Mouse (Mus musculus): Measurements from ENCODE around the gene Hilpda.

The Hilpda gene

GRCm38 (mm10) chr6:29241697-29242096 is 30.6 kb upstream of the Hilpda start:
- Histone ChIP-seq H3K4me1 (replicated peaks; ENCODE audit: low read depth, low read length) (peaks cover 45% of the 10 kb centered on the region), H3K4me3 (replicated peaks; ENCODE audit: low read length) (no peak overlapping the region), H3K36me3 (ENCODE audit: insufficient read depth, low read length) (no peaks in the 10 kb centered on the region), H3K27me3 (ENCODE audit: insufficient read depth, low read length) (no peaks in the 10 kb centered on the region), H3K9me3 (ENCODE audit: low read length) (peaks cover 6% of the 10 kb centered on the region; the same call in 1 of the 2 replicates)
- no peak for TF ChIP-seq NANOG (IDR thresholded peaks at IDR 0.05; ENCODE audit: borderline replicate concordance, low read length)
- TF ChIP-seq CTCF (conservative IDR thresholded peaks at IDR 0.05; ENCODE audit: low read length), result peak; percentile 69

GRCm38 (mm10) chr6:29242265-29242664 is 30.0 kb upstream of the Hilpda start:
- H3K27me3 ChIP-seq (ENCODE audit: insufficient read depth, low read length), result no peaks in the 10 kb centered on the region
- no peak overlapping the region for H3K4me3 ChIP-seq (replicated peaks; ENCODE audit: low read length)
- peaks cover 50% of the 10 kb centered on the region for H3K4me1 ChIP-seq (replicated peaks; ENCODE audit: low read depth, low read length)
- no peaks in the 10 kb centered on the region for H3K36me3 ChIP-seq (ENCODE audit: insufficient read depth, low read length)
- peaks cover 2% of the 10 kb centered on the region; the same call in 1 of the 2 replicates for H3K9me3 ChIP-seq (ENCODE audit: low read length)
- TF ChIP-seq POU5F1 (IDR thresholded peaks at IDR 0.05; ENCODE audit: borderline replicate concordance, low read length) (no peak), CTCF (conservative IDR thresholded peaks at IDR 0.05; ENCODE audit: low read length) (no peak; the same call in 1 of the 2 replicates), NANOG (IDR thresholded peaks at IDR 0.05; ENCODE audit: borderline replicate concordance, low read length) (no peak)

GRCm38 (mm10) chr6:29245272-29246120 is 26.8 kb upstream of the Hilpda start:
- TF ChIP-seq CTCF (conservative IDR thresholded peaks at IDR 0.05; ENCODE audit: low read length) (no peak), NANOG (IDR thresholded peaks at IDR 0.05; ENCODE audit: borderline replicate concordance, low read length) (no peak), POU5F1 (IDR thresholded peaks at IDR 0.05; ENCODE audit: borderline replicate concordance, low read length) (no peak)
- Histone ChIP-seq H3K4me3 (replicated peaks; ENCODE audit: low read length) (no peak overlapping the region), H3K4me1 (replicated peaks; ENCODE audit: low read depth, low read length) (peaks cover 52% of the 10 kb centered on the region), H3K36me3 (ENCODE audit: insufficient read depth, low read length) (no peaks in the 10 kb centered on the region), H3K9me3 (ENCODE audit: low read length) (no peaks in the 10 kb centered on the region), H3K27me3 (ENCODE audit: insufficient read depth, low read length) (no peaks in the 10 kb centered on the region)

GRCm38 (mm10) chr6:29246183-29246582 is 26.1 kb upstream of the Hilpda start:
- Histone ChIP-seq H3K4me1 (replicated peaks; ENCODE audit: low read depth, low read length) (peaks cover 52% of the 10 kb centered on the region), H3K27me3 (ENCODE audit: insufficient read depth, low read length) (no peaks in the 10 kb centered on the region)

GRCm38 (mm10) chr6:29246585-29246984 is 25.7 kb upstream of the Hilpda start:
- Histone ChIP-seq H3K27me3 (ENCODE audit: insufficient read depth, low read length) (no peaks in the 10 kb centered on the region), H3K4me1 (replicated peaks; ENCODE audit: low read depth, low read length) (peaks cover 50% of the 10 kb centered on the region), H3K36me3 (ENCODE audit: insufficient read depth, low read length) (no peaks in the 10 kb centered on the region), H3K9me3 (ENCODE audit: low read length) (no peaks in the 10 kb centered on the region), H3K4me3 (replicated peaks; ENCODE audit: low read length) (no peak overlapping the region)
- TF ChIP-seq CTCF (conservative IDR thresholded peaks at IDR 0.05; ENCODE audit: low read length), result no peak
- TF ChIP-seq NANOG (IDR thresholded peaks at IDR 0.05; ENCODE audit: borderline replicate concordance, low read length), result no peak
- TF ChIP-seq POU5F1 (IDR thresholded peaks at IDR 0.05; ENCODE audit: borderline replicate concordance, low read length), result no peak

More at GRCm38 (mm10) chr6:29246183-29246582, 26.1 kb upstream of the Hilpda start:
- no peaks in the 10 kb centered on the region for H3K9me3 ChIP-seq (ENCODE audit: low read length)
- no peak overlapping the region for H3K4me3 ChIP-seq (replicated peaks; ENCODE audit: low read length)
- no peak for TF ChIP-seq POU5F1 (IDR thresholded peaks at IDR 0.05; ENCODE audit: borderline replicate concordance, low read length)
- no peak for TF ChIP-seq NANOG (IDR thresholded peaks at IDR 0.05; ENCODE audit: borderline replicate concordance, low read length)
- TF ChIP-seq CTCF (conservative IDR thresholded peaks at IDR 0.05; ENCODE audit: low read length), result no peak
- no peaks in the 10 kb centered on the region for H3K36me3 ChIP-seq (ENCODE audit: insufficient read depth, low read length)

- H3K4me3 ChIP-seq (replicated peaks; ENCODE audit: low read length), result no peak overlapping the region
- H3K9me3 ChIP-seq (ENCODE audit: low read length), result no peaks in the 10 kb centered on the region
- H3K36me3 ChIP-seq (ENCODE audit: insufficient read depth, low read length), result no peaks in the 10 kb centered on the region
- peaks cover 46% of the 10 kb centered on the region for H3K4me1 ChIP-seq (replicated peaks; ENCODE audit: low read depth, low read length)
- TF ChIP-seq CTCF (conservative IDR thresholded peaks at IDR 0.05; ENCODE audit: low read length) (no peak), POU5F1 (IDR thresholded peaks at IDR 0.05; ENCODE audit: borderline replicate concordance, low read length) (no peak), NANOG (IDR thresholded peaks at IDR 0.05; ENCODE audit: borderline replicate concordance, low read length) (no peak)
- no peaks in the 10 kb centered on the region for H3K27me3 ChIP-seq (ENCODE audit: insufficient read depth, low read length)
Measured at GRCm38 (mm10) chr6:29247072-29247471, 25.2 kb upstream of the Hilpda start.

- no peak for TF ChIP-seq POU5F1 (IDR thresholded peaks at IDR 0.05; ENCODE audit: borderline replicate concordance, low read length)
- no peak for TF ChIP-seq NANOG (IDR thresholded peaks at IDR 0.05; ENCODE audit: borderline replicate concordance, low read length)
- Histone ChIP-seq H3K36me3 (ENCODE audit: insufficient read depth, low read length) (no peaks in the 10 kb centered on the region), H3K9me3 (ENCODE audit: low read length) (no peaks in the 10 kb centered on the region), H3K4me3 (replicated peaks; ENCODE audit: low read length) (no peak overlapping the region), H3K27me3 (ENCODE audit: insufficient read depth, low read length) (peaks cover 22% of the 10 kb centered on the region), H3K4me1 (replicated peaks; ENCODE audit: low read depth, low read length) (no peaks in the 10 kb centered on the region)
Measured at GRCm38 (mm10) chr6:29259418-29259817, 12.9 kb upstream of the Hilpda start.

GRCm38 (mm10) chr6:29261831-29262230 is 10.5 kb upstream of the Hilpda start:
- no peak overlapping the region for H3K4me3 ChIP-seq (replicated peaks; ENCODE audit: low read length)
- no peaks in the 10 kb centered on the region for H3K9me3 ChIP-seq (ENCODE audit: low read length)
- no peaks in the 10 kb centered on the region for H3K36me3 ChIP-seq (ENCODE audit: insufficient read depth, low read length)
- no peak for TF ChIP-seq CTCF (conservative IDR thresholded peaks at IDR 0.05; ENCODE audit: low read length)
- TF ChIP-seq POU5F1 (IDR thresholded peaks at IDR 0.05; ENCODE audit: borderline replicate concordance, low read length), result no peak
- no peak for TF ChIP-seq NANOG (IDR thresholded peaks at IDR 0.05; ENCODE audit: borderline replicate concordance, low read length)
- H3K27me3 ChIP-seq (ENCODE audit: insufficient read depth, low read length), result peaks cover 29% of the 10 kb centered on the region
- H3K4me1 ChIP-seq (replicated peaks; ENCODE audit: low read depth, low read length), result no peaks in the 10 kb centered on the region

All from E14TG2a.4 (cell line).